Mouse (Mus musculus): ENCODE results near the gene Wsb1. TPM values are rescaled to one million over a fixed set of nuclear protein-coding genes. Genes with fewer than 3 reads are reported as not detected.

The Wsb1 gene
- polyA plus RNA-seq (2014; fragmentation: Illumina TruSeq; extraction: RNeasy Lipid Tissue Mini Kit (QIAGEN cat#74804); ENCODE audit: low read depth, low replicate concordance) = 45.3 TPM

GRCm38 (mm10) chr11:79254391-79255098 is at the start of gene Wsb1:
Gene Wsb1 (minus strand): TSS chr11:79254671.

GRCm38 (mm10) chr11:79296856-79297491 is 42.5 kb upstream of the Wsb1 start, which contains the start of gene Gm9964:
Gene Gm9964 (minus strand): TSS chr11:79296906.

Other genes starting within 250 kb of the Wsb1 start
- 6.3 TPM for gene Ksr1, start 108.3 kb downstream of the Wsb1 start, polyA plus RNA-seq (2014; fragmentation: Illumina TruSeq; extraction: RNeasy Lipid Tissue Mini Kit (QIAGEN cat#74804); ENCODE audit: low read depth, low replicate concordance)
- not detected for gene Gm9964, start 42.2 kb upstream of the Wsb1 start, polyA plus RNA-seq (2014; fragmentation: Illumina TruSeq; extraction: RNeasy Lipid Tissue Mini Kit (QIAGEN cat#74804); ENCODE audit: low read depth, low replicate concordance)
- 12.0 TPM for gene Nf1, start 85.0 kb upstream of the Wsb1 start, polyA plus RNA-seq (2014; fragmentation: Illumina TruSeq; extraction: RNeasy Lipid Tissue Mini Kit (QIAGEN cat#74804); ENCODE audit: low read depth, low replicate concordance)
- gene Omg, start 249.4 kb upstream of the Wsb1 start, polyA plus RNA-seq (2014; fragmentation: Illumina TruSeq; extraction: RNeasy Lipid Tissue Mini Kit (QIAGEN cat#74804); ENCODE audit: low read depth, low replicate concordance) = not detected

Measured in adipose tissue, adult 10 weeks (tissue).